Mouse (Mus musculus) G1E (cell line): ENCODE data around the gene Snx18.

Source experiments
- CTCF ChIP-seq: IDR thresholded peaks from 2 replicates; pipeline ENCODE4 v1.5.1; 2012; ENCODE audit warnings: low read depth, low read length, inconsistent platforms, mixed read lengths
- GATA1 ChIP-seq: IDR thresholded peaks from 2 replicates; pipeline ENCODE4 v1.6.1; 2012; ENCODE audit warnings: borderline replicate concordance, low read length, inconsistent platforms, mixed read lengths
- GATA2 ChIP-seq: IDR thresholded peaks from 2 replicates; pipeline ENCODE4 v1.6.1; 2012; ENCODE audit warnings: low read depth, low read length, inconsistent platforms, borderline replicate concordance
- POLR2AphosphoS5 ChIP-seq: IDR thresholded peaks from 2 replicates; pipeline ENCODE4 v1.6.1; 2012; ENCODE audit warnings: low read depth, low read length, inconsistent platforms; ENCODE audit not compliant: insufficient replicate concordance

DNA sequence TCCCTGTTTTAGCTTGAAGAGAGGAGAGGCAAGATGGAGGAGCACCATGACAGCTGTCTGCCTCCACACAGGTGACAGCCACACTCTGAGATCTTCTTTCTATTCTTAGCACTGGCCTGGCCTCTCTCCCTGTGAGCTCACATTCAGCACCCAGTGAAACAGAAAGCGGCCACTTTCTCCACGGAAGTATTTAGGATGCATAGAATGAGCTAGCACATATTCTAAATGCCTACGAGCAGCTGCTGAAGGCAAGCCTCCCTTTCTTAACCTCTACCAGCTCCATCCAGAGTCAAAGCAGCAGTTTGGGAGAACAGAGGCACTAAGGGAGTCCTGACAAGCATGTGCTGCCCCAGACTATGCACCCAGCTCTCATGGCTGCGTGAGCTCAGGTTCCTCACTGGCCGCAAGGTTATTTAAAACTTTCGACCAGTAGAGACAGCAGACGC, 43.5 kb upstream of the Snx18 start:
- no peak for TF ChIP-seq POLR2AphosphoS5
- TF ChIP-seq GATA2: no peak
- no peak for TF ChIP-seq CTCF
- TF ChIP-seq GATA1: no peak
